Mouse (Mus musculus) heart, embryonic 13.5 days (tissue): ENCODE results near the gene 2010003K11Rik. TPM values are rescaled to one million over a fixed set of nuclear protein-coding genes. Genes with fewer than 3 reads are reported as not detected.
A peak's percentile ranks its signal among the peaks of the same experiment; 100 is the strongest.

Experiments used
- ATAC-seq: fragments of 200-750 bp; cut with Nextera tagmentation; 2 replicates; pipeline ENCODE4 v1.8.0; 2017; ENCODE audit warnings: moderate TSS enrichment; ENCODE audit not compliant: insufficient number of reproducible peaks, low FRiP score, low TSS enrichment; ENCODE audit errors: extremely low read depth
- H3K27ac ChIP-seq: fragments of 300-500 bp; sonication (generic); replicated peaks from 2 replicates; pipeline ENCODE4 v1.5.1; 2015; ENCODE audit warnings: moderate library complexity, mild to moderate bottlenecking, inconsistent platforms
- H3K27me3 ChIP-seq: fragments of 300-500 bp; sonication (generic); replicated peaks from 2 replicates; pipeline ENCODE4 v1.6.1; 2015; ENCODE audit warnings: mild to moderate bottlenecking, inconsistent platforms
- H3K36me3 ChIP-seq: fragments of 300-500 bp; sonication (generic); 2 replicates; pipeline ENCODE4 v1.6.1; 2015; ENCODE audit warnings: mild to moderate bottlenecking, inconsistent platforms
- H3K4me1 ChIP-seq: fragments of 300-500 bp; sonication (generic); 2 replicates; pipeline ENCODE4 v1.6.1; 2015; ENCODE audit warnings: inconsistent platforms
- H3K4me2 ChIP-seq: fragments of 300-500 bp; sonication (generic); 2 replicates; pipeline ENCODE4 v1.6.1; 2015; ENCODE audit warnings: inconsistent platforms, mild to moderate bottlenecking, moderate library complexity
- H3K4me3 ChIP-seq: fragments of 300-500 bp; sonication (generic); 2 replicates; pipeline ENCODE4 v1.5.1; 2015; ENCODE audit warnings: moderate library complexity, mild to moderate bottlenecking, inconsistent platforms
- H3K9ac ChIP-seq: fragments of 300-500 bp; sonication (generic); 2 replicates; pipeline ENCODE4 v1.6.1; 2015; ENCODE audit warnings: inconsistent platforms, mild to moderate bottlenecking, moderate library complexity
- H3K9me3 ChIP-seq: fragments of 300-500 bp; sonication (generic); 2 replicates; pipeline ENCODE4 v1.6.1; 2016; ENCODE audit warnings: inconsistent platforms
- WGBS: fragments of 180-500 bp; shearing (Covaris S2); methylation state at CpG from one replicate; pipeline ENCODE4 v1.1.7; 2015; ENCODE audit warnings: mixed read lengths; 5-methylcytosine and 5-hydroxymethylcytosine counted together
- polyA plus RNA-seq: library from polyadenylated mRNA; unstranded; fragments of >200 nt; fragmentation: Nextera tagmentation; extraction: Ambion mirVana; gene quantifications from 2 replicates; pipeline ENCODE4 v1.2.1, GENCODE M21; 2015

The 2010003K11Rik gene
- polyA plus RNA-seq, 1 experiment from 2014 or later: not detected

DNA sequence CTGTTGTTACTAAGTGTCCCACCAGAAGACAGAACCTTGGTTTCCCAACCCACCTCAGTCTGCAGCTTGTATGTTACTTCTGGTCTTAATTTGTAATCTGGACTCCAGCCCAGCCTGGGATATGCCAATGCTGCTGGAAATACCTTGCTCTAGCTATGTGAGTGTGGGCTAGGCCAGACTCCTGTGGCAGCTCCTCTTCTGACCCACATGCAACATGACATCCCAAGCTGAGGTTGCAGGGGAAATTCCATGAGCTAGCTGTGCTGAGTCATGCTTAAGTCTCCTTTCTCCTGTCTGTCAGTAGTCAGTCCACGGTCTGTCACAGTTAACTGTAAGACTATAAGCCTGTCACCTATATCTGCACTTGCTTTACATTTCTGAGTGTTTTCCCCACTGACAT lies 19.1 kb upstream of the 2010003K11Rik start:
- no peak for ATAC-seq
- no peak overlapping the region for H3K4me2 ChIP-seq
- no peak overlapping the region for H3K4me3 ChIP-seq
- 77% methylated on average over 1 of the region's 1 CpGs for WGBS
- H3K9me3 ChIP-seq: no peaks in the 10 kb centered on the region
- H3K4me1 ChIP-seq: peaks cover 15% of the 10 kb centered on the region
- no peak overlapping the region for H3K27ac ChIP-seq
- H3K9ac ChIP-seq: no peak overlapping the region
- no peaks in the 10 kb centered on the region for H3K36me3 ChIP-seq
- H3K27me3 ChIP-seq: no peaks in the 10 kb centered on the region; the same call in 1 of the 2 replicates

DNA sequence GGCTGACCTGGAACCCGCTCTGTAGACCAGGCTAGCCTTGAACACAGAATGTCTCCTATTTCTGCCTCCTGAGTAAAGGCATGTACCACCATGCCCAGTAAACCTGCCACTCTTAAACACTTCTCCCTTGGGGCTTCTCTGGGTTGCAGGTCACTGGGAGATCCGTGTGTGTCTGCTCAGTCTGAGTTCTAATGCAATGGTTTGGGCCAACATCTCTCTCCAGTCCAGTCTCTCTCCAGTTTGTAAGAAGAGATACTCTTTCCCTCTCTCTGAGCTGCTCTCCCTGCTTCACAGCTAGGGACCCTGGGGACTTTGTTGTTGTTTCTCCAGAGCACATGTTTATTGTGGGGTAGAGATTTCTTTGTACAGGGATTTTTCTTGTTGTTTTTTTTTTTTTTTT lies 17.9 kb upstream of the 2010003K11Rik start:
- ATAC-seq: no peak
- Histone ChIP-seq H3K27ac (no peak overlapping the region), H3K9me3 (no peaks in the 10 kb centered on the region), H3K27me3 (peaks cover 10% of the 10 kb centered on the region), H3K9ac (no peak overlapping the region), H3K36me3 (no peaks in the 10 kb centered on the region), H3K4me1 (peaks cover 15% of the 10 kb centered on the region), H3K4me2 (no peak overlapping the region), H3K4me3 (no peak overlapping the region)
- WGBS: 66% methylated on average over 2 of the region's 2 CpGs

DNA sequence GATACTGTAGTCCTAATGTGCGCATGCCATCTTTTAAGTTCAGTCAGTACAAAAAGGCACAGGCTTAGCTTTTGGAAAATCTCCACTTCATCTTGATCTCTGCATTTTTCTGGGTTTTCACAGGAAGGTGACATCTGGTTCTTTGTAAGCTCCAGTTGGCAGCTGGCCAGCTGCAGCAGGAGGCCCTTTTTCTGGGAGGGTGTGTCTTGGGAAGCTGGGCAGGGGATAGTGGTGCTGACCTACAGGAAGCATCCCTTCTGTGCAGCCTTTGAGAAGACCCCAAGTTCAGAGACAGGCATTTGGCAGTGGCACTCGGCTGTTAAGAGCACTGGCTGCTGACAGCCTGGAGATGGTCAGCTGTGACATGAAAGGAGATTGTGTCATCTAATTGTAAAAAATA lies 17.4 kb upstream of the 2010003K11Rik start:
- 35% methylated on average over 2 of the region's 2 CpGs for whole genome bisulfite sequencing
- Histone ChIP-seq H3K36me3 (no peaks in the 10 kb centered on the region), H3K9ac (0 out of 2 replicates have a peak overlapping the region, but pooled peaks have one; percentile 1), H3K27ac (0 out of 2 replicates have a peak overlapping the region, but pooled peaks have one; percentile 20), H3K4me3 (no peak overlapping the region), H3K9me3 (no peaks in the 10 kb centered on the region), H3K4me2 (no peak overlapping the region), H3K27me3 (peaks cover 10% of the 10 kb centered on the region), H3K4me1 (peaks cover 20% of the 10 kb centered on the region)
- ATAC-seq: no peak

DNA sequence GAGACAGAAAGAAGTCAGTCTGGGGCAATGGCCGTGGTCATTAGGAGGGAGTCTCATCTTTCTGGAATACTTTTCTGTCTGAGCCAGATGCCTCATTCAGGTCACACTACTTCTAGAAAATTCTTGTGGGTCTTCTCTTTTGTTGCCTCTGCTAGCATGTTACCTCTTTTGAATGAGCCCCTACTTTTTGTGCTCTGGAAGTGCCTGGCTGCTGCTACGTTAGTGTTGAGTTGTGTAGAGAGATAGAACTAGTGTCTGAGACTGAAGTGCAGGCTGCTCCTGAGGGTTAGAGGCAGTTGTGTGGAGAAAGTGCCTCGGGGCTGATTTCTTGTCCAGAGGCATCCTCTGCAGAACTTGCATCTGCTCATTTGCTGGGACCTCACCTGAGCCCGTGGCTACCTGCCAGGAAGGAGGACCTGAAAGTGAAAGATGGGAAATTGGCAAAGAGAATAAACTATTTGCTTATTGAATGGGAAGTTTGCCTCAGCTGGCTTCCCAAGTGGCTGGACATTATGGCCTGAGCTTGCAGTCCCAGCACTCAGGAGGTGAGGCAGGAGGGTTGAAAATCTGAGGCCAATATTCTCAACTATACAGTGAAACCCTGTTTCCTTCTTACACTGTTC lies 15.0 kb upstream of the 2010003K11Rik start:
- Histone ChIP-seq H3K4me3 (no peak overlapping the region), H3K4me2 (no peak overlapping the region), H3K27me3 (peaks cover 10% of the 10 kb centered on the region), H3K4me1 (peaks cover 27% of the 10 kb centered on the region), H3K27ac (no peak overlapping the region), H3K9ac (no peak overlapping the region), H3K36me3 (no peaks in the 10 kb centered on the region), H3K9me3 (no peaks in the 10 kb centered on the region)
- 62% methylated on average over 4 of the region's 4 CpGs for WGBS
- ATAC-seq: no peak

DNA sequence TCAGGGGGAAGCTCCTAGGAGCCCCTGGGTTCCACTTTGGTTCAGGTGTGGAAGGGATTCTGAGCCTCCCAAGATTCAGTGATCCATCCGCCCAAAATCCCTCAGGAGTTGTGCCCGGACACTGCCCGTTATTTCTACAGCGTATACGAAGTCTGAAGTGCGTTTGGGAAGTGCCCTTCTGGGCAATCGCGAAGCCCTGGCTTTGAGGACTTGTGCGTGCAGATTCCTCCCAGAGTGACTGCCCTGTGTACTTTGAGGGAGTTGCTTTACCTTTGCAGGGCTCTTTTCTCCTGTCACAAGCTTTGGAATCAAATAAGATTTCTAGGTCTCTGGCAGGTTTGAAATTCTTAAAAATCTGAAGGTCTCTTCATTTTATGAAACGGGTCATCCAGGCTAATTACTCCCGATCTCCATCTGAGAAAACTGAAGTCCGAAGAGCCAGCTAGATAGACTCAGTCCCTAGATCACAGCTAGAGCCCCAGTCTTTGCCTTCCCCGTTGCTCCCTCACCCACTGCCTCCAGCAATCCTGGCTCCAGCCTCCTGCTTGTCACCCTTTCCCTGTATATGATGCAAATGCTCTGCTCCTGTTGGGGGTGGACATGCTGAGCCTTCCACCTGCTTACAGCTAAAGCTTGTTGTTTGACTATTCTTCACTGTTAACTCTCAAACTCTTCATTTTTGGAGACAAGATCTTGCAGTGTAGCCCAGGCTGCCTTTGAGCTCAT lies 12.9 kb upstream of the 2010003K11Rik start:
- peaks cover 10% of the 10 kb centered on the region for H3K27me3 ChIP-seq
- peaks cover 23% of the 10 kb centered on the region for H3K4me1 ChIP-seq
- no peaks in the 10 kb centered on the region for H3K9me3 ChIP-seq
- H3K36me3 ChIP-seq: no peaks in the 10 kb centered on the region
- H3K4me2 ChIP-seq: peak overlapping the region; percentile 95
- no peak overlapping the region for H3K27ac ChIP-seq
- H3K4me3 ChIP-seq: peak overlapping the region; percentile 65
- ATAC-seq: no peak
- peak overlapping the region; percentile 77 for H3K9ac ChIP-seq
- 11% methylated on average over 13 of the region's 13 CpGs for WGBS

DNA sequence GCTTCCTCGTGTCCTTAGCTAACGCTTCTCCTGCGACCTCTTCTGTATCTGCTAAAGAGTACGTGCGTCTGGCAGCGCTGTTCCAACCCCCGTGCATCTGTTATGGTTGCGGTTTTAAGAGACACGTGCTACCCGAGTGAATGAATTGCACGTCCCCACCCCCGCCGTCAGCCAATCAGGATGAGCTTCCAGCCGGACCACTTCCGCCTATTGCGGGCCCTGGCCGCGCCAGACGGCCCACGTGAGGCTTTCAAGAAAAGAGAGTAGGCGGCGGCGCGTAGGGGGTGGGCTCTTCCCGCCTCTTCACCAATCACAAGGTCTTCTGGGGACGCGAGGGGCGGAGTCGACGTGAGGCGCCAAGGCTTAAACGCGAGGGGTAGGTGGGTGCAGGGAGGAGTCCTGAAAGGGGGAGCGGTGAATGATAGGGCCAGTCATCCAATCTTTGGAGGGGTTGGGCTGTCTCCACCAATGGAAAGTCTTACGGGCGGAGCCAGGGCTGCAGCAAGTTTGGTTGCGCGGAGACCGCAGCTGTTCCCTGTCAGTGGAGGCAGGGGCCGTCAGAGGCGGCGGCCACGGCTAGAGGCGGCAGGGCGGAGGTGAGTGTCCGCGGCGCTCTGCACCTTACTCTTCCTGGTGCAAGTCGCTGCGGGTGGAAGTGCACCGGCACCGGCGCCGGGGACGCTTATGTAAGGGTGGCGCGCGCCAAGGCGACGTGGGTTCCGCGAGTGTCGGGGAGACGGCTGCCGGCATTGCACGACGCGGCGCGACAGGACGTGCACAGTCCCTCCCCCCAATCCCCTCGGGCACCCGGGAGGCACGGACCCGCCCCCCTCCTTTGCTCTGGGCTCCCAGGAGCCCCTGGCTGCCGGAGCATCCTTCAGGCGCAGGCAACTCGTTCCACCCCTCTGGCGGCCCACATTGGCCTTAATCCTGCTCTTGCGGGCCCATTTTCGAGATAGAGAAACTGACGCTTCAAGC lies 11.9 kb upstream of the 2010003K11Rik start, which contains the start of gene Pcx:
TSS of gene Pcx (plus strand) at position 487 of the 978 bp plus-strand sequence.
- under 1% methylated on average over 82 of the region's 82 CpGs for WGBS
- Histone ChIP-seq H3K4me1 (peaks cover 13% of the 10 kb centered on the region), H3K36me3 (no peaks in the 10 kb centered on the region), H3K9me3 (no peaks in the 10 kb centered on the region), H3K4me3 (peak within 1 kb of the TSS; percentile 65), H3K4me2 (peak within 1 kb of the TSS; percentile 95), H3K9ac (peak within 1 kb of the TSS; percentile 77), H3K27ac (peak within 1 kb of the TSS; percentile 2; the same call in 1 of the 2 replicates), H3K27me3 (peaks cover 10% of the 10 kb centered on the region)
- peak; percentile 98 for ATAC-seq

DNA sequence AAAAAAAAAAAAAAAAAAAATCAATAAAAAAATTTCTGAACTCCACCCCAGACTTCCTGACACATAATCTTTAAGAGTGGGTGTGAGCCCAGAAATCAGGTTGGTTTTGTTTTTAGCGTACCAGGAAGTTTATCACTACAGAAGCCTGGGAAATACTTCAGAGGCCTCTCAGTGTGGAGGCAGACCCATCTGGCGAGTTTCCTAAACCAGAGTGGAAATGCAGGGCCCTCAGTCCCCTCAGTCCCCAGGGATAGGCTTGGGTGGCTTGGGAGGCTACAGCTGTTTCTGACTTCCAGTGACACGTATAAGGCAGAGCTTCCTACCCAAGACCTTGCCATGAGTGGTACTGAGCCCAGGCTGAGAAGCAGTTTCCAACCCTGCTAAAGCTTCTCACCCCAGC lies 9.4 kb upstream of the 2010003K11Rik start:
- Histone ChIP-seq H3K9me3 (no peaks in the 10 kb centered on the region), H3K4me3 (no peak overlapping the region), H3K27me3 (peaks cover 10% of the 10 kb centered on the region), H3K4me1 (peaks cover 14% of the 10 kb centered on the region), H3K9ac (no peak overlapping the region), H3K4me2 (no peak overlapping the region), H3K27ac (no peak overlapping the region), H3K36me3 (no peaks in the 10 kb centered on the region)
- 54% methylated on average over 3 of the region's 3 CpGs for WGBS
- ATAC-seq: no peak

DNA sequence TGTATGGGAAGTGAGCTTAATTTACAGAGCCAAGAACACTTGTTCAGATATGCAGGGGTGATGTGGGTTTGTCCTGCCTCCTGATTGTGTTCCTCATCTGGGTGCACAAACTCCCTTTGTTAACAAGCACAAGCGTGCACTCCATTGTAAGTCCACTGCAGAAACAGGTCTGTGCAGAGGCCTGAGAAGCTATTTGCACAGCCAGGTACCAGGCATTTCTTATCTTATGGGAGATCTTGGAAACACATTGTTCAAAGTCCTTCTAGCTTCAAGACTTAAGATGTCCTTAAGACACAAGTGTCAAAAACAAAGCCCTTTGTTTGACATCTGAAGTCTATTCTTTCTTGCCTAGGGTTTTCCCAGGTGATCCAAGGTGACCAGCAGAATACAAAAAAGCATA lies 6.4 kb upstream of the 2010003K11Rik start:
- no peaks in the 10 kb centered on the region for H3K9me3 ChIP-seq
- H3K4me3 ChIP-seq: no peak overlapping the region
- WGBS: 97% methylated on average over 1 of the region's 1 CpGs
- H3K4me2 ChIP-seq: no peak overlapping the region
- H3K4me1 ChIP-seq: peaks cover 12% of the 10 kb centered on the region
- no peak overlapping the region for H3K9ac ChIP-seq
- no peaks in the 10 kb centered on the region for H3K36me3 ChIP-seq
- H3K27ac ChIP-seq: no peak overlapping the region
- H3K27me3 ChIP-seq: no peaks in the 10 kb centered on the region
- no peak for ATAC-seq

DNA sequence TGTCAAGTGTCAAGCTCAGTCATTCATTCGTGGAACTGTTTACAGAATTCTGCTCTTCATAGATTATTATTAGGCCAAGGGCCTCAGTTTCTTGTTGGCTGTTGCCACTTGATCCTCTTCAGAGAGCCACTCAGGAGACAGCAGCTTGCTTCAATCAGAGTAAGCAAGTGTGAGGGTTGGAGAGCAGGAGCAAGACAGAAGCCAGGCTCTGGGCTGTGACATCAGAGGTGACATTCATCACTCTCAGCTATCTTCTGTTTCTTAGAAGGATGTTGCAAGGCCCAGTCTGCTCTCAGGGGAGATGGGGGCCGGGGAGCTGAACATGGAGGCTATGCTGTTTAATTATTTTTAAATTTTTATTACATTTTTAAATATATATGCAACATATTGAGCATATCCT lies 4.3 kb upstream of the 2010003K11Rik start:
- no peaks in the 10 kb centered on the region for H3K36me3 ChIP-seq
- peak overlapping the region; percentile 44; the same call in 1 of the 2 replicates for H3K9ac ChIP-seq
- H3K4me2 ChIP-seq: no peak overlapping the region
- H3K9me3 ChIP-seq: no peaks in the 10 kb centered on the region
- no peak overlapping the region for H3K4me3 ChIP-seq
- no peak overlapping the region for H3K27ac ChIP-seq
- H3K4me1 ChIP-seq: peaks cover 9% of the 10 kb centered on the region
- H3K27me3 ChIP-seq: no peaks in the 10 kb centered on the region
- 47% methylated on average over 2 of the region's 2 CpGs for WGBS
- no peak for ATAC-seq

DNA sequence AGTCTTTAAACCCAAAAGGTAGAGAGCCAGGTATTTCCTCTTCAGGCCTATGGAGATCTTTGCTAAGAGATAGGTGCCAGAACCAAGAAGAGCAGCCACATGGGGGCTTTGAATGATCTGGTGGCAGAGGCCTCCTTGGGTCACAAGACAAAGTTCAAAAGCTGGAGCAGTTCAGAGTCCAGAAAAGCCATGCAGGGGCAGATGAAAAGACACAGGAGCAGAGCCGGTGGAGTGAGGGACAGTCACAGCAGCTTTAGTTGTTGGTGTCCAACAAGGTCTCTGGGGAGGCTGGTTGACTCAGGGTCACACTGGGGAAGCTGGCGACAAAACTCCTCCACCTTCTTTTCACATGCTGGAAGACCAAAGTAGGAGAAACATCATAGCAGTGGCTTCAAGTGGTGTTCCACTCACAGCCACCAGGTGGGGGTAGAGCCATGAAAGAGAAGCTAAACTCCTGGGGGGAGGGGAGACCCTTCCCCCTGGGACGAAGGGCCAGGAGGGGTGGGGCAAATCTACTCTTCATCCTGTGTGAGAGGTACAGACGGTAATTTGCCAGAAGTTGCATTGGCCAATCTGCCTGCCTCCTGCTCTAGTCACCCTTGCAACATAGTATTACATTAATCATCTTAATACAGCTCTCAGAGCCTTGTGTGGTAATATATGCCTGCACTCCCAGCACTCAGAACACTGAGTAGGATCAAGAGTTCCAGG lies 965 bp downstream of the 2010003K11Rik start:
- Histone ChIP-seq H3K9me3 (no peaks in the 10 kb centered on the region), H3K4me3 (no peak overlapping the region), H3K36me3 (no peaks in the 10 kb centered on the region), H3K27ac (no peak overlapping the region), H3K4me1 (peaks cover 10% of the 10 kb centered on the region), H3K9ac (no peak overlapping the region), H3K27me3 (no peaks in the 10 kb centered on the region), H3K4me2 (peak overlapping the region; percentile 33)
- 5% methylated on average over 4 of the region's 4 CpGs for WGBS
- ATAC-seq: no peak
